Mouse (Mus musculus) layer of hippocampus, postnatal 14 days (tissue): ENCODE measurements at regions not wholly inside any gene's neighbourhood (a gene's known extent, or its start where the extent isn't known, plus 50 kb on each side); places are given as distances from the start of the nearest gene placed in this dataset.
A peak's percentile ranks its signal among the peaks of the same experiment; 100 is the strongest.

ENCODE experiments used
- DNase-seq, 2 experiments: peaks; one replicate each; pipeline ENCODE4 v3.0.0; 2021 to 2022; ENCODE audit warnings: low spot score in 2 of 2, mixed read lengths in 1 of 2

GRCm38 (mm10) chr14:17347286-17347685, 312.8 kb upstream of the Thrb start:
- peak in 1 of 2 experiments; percentile 22 for DNase-seq

GRCm38 (mm10) chr14:17352324-17353037, 307.6 kb upstream of the Thrb start:
- no peak for DNase-seq

DNA sequence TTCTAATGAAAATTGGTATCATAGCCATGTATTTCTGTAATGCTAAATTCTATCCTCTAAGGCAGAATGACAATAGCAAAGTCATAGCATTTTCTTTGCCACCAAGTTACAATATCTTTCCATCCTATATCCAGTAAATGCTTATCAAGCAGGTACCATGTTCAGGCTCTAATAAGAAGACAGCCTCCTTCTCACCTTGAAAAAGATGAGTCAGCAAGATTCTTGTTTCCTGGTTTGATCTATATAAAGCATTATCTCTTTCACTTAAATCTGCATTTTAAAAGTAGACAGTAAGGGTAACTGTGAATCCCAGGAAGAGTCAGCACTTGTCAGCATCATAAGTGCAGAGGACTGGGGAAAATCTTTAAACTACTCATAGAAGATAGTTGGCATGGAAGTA, 298.2 kb upstream of the Thrb start:
- no peak for DNase-seq

- DNase-seq = peak; percentile 28 to 67
Observed at GRCm38 (mm10) chr14:17402751-17403479, 257.1 kb upstream of the Thrb start.

- DNase-seq = peak; percentile 44 to 49
Observed at GRCm38 (mm10) chr14:17405551-17406336, 254.3 kb upstream of the Thrb start.

- DNase-seq = no peak
Observed at GRCm38 (mm10) chr14:17406879-17407278, 253.2 kb upstream of the Thrb start.

DNA sequence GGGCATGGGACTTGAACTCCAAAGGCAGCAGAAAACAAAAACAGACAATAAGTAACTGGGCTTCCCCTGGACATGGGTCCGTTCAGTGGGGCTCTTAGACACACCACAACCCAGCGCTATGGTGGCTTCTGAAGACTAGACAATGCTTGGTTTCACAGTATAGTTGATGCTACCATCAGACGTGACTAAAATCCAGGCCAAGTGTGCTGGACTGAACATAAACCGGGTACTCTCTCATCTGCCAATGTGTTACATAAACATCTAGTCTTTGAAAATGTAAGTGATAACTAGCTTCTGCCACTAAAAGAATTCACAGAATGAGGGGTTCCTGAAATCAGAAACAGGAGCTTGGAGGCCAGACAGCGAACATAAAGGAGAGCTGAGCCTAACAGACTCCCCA, 251.7 kb upstream of the Thrb start:
- DNase-seq = no peak

GRCm38 (mm10) chr14:17408813-17409212, 251.2 kb upstream of the Thrb start:
- DNase-seq = no peak

- DNase-seq = no peak
Observed at GRCm38 (mm10) chr14:17409497-17409896, 250.6 kb upstream of the Thrb start.

DNA sequence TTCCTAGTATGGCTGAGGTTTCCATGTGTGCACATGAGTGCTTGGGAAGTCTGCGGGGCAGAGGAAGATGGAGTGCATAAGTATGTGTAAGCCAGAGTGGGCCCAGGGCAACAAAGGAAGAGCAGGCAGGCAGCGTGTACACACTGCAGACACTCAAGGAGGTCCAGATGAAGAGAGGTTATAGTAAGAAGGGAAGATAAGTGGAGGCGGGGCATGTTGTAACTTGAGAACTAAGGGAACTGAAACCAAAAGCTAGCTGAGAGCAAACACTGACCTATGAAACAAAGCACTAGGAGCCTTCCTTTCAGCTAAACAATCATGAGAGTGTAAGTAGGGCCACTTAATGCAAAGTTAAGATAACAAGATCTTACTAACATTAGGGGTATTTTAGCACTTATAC, 249.3 kb upstream of the Thrb start:
- DNase-seq = no peak

GRCm38 (mm10) chr14:17411299-17411698, 248.8 kb upstream of the Thrb start:
- no peak for DNase-seq

- DNase-seq = no peak
Observed at GRCm38 (mm10) chr14:17414246-17414888, 245.7 kb upstream of the Thrb start.

GRCm38 (mm10) chr14:17427751-17428150, 232.3 kb upstream of the Thrb start:
- no peak for DNase-seq

DNA sequence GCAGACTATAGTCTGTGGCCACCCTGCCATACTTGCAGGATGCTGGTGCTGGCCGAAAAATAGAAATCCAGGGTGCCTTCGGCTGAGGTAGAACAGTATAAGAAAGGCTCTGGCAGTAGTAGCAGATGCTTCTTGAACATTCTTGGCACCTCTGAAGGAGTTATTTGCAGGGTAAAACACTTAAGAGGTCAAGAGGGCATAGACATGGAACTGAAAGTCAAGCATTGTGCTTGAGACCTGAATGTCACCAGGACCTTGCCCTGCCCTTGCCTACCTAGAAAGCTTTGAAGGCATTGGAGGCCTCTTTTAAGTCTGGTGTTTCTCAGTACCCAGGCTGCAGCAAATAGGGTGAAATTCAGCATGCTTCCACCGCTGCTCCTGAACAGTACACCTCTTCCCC, 230.9 kb upstream of the Thrb start:
- DNase-seq = no peak

GRCm38 (mm10) chr14:17433346-17433745, 226.7 kb upstream of the Thrb start:
- no peak for DNase-seq

DNA sequence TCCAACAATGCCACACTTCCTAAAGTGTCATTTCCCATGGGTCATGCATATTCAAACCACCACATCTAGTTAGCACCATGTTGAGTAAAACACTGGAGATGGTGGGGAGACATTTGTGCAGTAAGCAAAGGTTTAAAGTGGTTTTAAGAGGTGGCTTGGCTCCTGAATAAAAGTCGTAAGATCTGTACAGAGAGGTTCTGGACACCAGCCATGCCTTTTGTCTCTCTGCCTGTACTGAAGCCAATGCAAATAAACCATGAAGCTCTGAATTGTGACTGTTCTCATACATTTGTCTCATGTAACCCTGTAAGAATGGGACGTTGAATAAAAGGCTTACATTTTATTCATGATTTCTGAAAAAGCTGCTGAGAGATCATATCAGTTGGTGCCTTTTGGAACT, 202.1 kb upstream of the Thrb start:
- no peak for DNase-seq

DNA sequence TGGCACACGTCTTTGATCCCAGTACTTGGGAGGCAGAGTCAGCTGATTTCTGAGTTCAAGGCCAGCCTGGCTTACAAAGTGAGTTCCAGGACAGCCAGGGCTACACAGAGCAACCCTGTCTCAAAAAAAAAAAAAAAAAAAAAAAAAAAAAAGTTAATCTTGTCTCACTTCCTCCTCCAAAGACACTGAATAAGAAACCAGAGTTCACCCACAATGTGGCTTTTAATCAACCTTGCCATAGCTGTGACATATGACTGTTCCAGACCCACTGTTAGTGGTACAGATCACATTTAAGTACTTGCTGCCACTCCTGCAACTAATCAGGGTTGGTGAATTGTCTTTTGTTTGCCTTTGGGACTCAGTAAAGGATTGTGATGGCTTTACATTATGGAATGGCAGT, 181.1 kb upstream of the Thrb start:
- no peak for DNase-seq

- DNase-seq = no peak
Observed at GRCm38 (mm10) chr14:17484866-17485265, 175.2 kb upstream of the Thrb start.

GRCm38 (mm10) chr14:17513756-17514155, 146.3 kb upstream of the Thrb start:
- no peak for DNase-seq

- no peak for DNase-seq
Observed at GRCm38 (mm10) chr14:17522696-17523095, 137.4 kb upstream of the Thrb start.

DNA sequence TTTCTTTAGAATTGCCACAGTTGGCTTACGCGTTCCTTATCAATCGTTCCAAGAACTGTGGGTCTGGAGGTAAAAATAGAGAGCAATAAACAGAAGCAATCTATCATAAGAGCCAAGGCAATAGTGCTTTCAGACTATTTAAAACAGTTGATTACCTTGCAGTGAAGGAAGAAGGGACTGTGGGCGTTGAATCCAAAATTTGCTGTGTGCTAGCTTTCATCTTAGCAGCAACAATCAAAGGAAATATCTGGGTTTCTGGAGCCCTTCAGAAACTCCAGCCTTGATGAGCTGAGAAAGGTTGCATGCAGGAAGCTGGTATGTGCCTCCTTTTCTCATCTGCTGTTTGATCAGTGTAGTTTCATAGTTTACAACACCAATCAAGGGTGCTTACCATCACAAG, 136.1 kb upstream of the Thrb start:
- DNase-seq = no peak

DNA sequence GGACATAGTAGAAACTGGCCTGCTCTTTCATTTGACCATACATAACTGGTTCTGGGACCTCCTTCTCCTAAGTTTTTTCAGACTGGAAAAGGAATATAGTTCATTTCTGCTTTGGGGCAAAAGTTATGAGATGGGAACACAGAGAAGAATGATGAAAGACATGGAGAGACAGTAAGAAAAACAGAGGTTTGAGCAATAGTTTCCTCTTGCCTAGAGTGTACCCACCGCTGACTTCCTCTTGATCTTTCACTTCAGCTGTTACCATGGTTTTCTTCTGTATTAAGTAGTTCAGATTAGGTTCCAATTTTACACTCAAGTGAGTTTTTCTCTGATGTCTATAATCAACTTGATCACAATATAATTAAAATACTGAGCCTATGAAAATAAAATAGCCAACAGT, 120.7 kb upstream of the Thrb start:
- DNase-seq = no peak
